Mouse (Mus musculus) CH12.LX (cell line): ENCODE measurements around the gene Gsg1. TPM values are rescaled to one million over a fixed set of nuclear protein-coding genes. Genes with fewer than 3 reads are reported as not detected.

Experiments used
- DNase-seq: peaks from one replicate; pipeline ENCODE4 v3.0.0-alpha.2; 2013; ENCODE audit errors: extremely low read depth
- H3K27ac ChIP-seq: 2 replicates; pipeline ENCODE4 v1.5.1; 2012; ENCODE audit warnings: low read depth, mild to moderate bottlenecking, control low read depth, moderate library complexity; ENCODE audit not compliant: insufficient read depth
- H3K27me3 ChIP-seq: replicated peaks from 2 replicates; pipeline ENCODE3; 2012; ENCODE audit warnings: inconsistent platforms
- H3K36me3 ChIP-seq, 2 experiments: replicated peaks in 1 of 2; 2 replicates each; pipeline versions ENCODE3 to v1.6.1; 2012; ENCODE audit warnings: inconsistent platforms in 1 of 2, low read length in 1 of 2, mild to moderate bottlenecking in 1 of 2, mixed read lengths in 1 of 2, moderate library complexity in 1 of 2; ENCODE audit not compliant: control insufficient read depth in 1 of 2, insufficient read depth in 1 of 2
- H3K4me1 ChIP-seq, 2 experiments: 2 replicates each; pipeline ENCODE4 v1.6.1; 2012; ENCODE audit warnings: inconsistent platforms in 1 of 2, moderate library complexity in 1 of 2; ENCODE audit not compliant: insufficient read depth in 2 of 2, control insufficient read depth in 1 of 2
- H3K4me2 ChIP-seq: 2 replicates; pipeline ENCODE4 v1.6.1; 2012; ENCODE audit warnings: low read depth, mild to moderate bottlenecking, control low read depth; ENCODE audit not compliant: poor library complexity, insufficient read depth, severe bottlenecking
- H3K4me3 ChIP-seq, 3 experiments: fragments of 150-350 bp in 1 of 3; sonication (generic) in 1 of 3; replicated peaks in 1 of 3; 2 replicates each; pipeline versions ENCODE3 to v1.5.1; 2011 to 2012; ENCODE audit warnings: low read depth in 2 of 3, low read length in 2 of 3, mild to moderate bottlenecking in 2 of 3, moderate library complexity in 2 of 3, control low read depth in 1 of 3, improper control_type of control experiment in 1 of 3, inconsistent platforms in 1 of 3, mixed read lengths in 1 of 3; ENCODE audit not compliant: poor library complexity in 1 of 3
- H3K79me2 ChIP-seq: replicated peaks from 2 replicates; pipeline ENCODE4 v1.6.1; 2012; ENCODE audit warnings: mild to moderate bottlenecking, moderate library complexity; ENCODE audit not compliant: control insufficient read depth, poor library complexity, insufficient read depth, severe bottlenecking; ENCODE audit errors: extremely low read depth
- H3K9ac ChIP-seq: 2 replicates; pipeline ENCODE4 v1.6.1; 2012; ENCODE audit warnings: low read depth, mild to moderate bottlenecking, control low read depth, moderate library complexity; ENCODE audit not compliant: insufficient read depth
- H3K9me3 ChIP-seq: replicated peaks from 2 replicates; pipeline ENCODE3; 2012; ENCODE audit warnings: low read length, inconsistent platforms, mixed read lengths
- CHD1 ChIP-seq: IDR thresholded peaks from 2 replicates; pipeline ENCODE4 v1.6.1; 2012; ENCODE audit warnings: low read depth, low read length, improper control_type of control experiment, inconsistent platforms
- CHD2 ChIP-seq: IDR thresholded peaks from 2 replicates; pipeline ENCODE4 v1.6.1; 2011; ENCODE audit warnings: low read length, improper control_type of control experiment
- CTCF ChIP-seq, 2 experiments: IDR thresholded peaks in 1 of 2; conservative IDR thresholded peaks in 1 of 2; 2 replicates each; pipeline ENCODE4 v1.5.1; 2011 to 2012; ENCODE audit warnings: low read depth in 2 of 2, low read length in 2 of 2, improper control_type of control experiment in 1 of 2, inconsistent platforms in 1 of 2, mild to moderate bottlenecking in 1 of 2, moderate library complexity in 1 of 2
- ELF1 ChIP-seq: IDR thresholded peaks from 2 replicates; pipeline ENCODE4 v1.6.1; 2014; ENCODE audit warnings: low read depth, mild to moderate bottlenecking, inconsistent platforms, low read length, improper control_type of control experiment
- ETS1 ChIP-seq: conservative IDR thresholded peaks from 2 replicates; pipeline ENCODE4 v1.6.1; 2012; ENCODE audit warnings: low read depth, mild to moderate bottlenecking, inconsistent platforms, low read length, improper control_type of control experiment, moderate library complexity
- GABPA ChIP-seq: IDR thresholded peaks from 2 replicates; pipeline ENCODE4 v1.6.1; 2012; ENCODE audit warnings: low read depth, low read length, improper control_type of control experiment, inconsistent platforms; ENCODE audit not compliant: insufficient replicate concordance
- HCFC1 ChIP-seq: IDR thresholded peaks from 2 replicates; pipeline ENCODE4 v1.6.1; 2012; ENCODE audit warnings: low read depth, mild to moderate bottlenecking, inconsistent platforms, low read length, improper control_type of control experiment
- IRF4 ChIP-seq: IDR thresholded peaks from 2 replicates; pipeline ENCODE4 v1.6.1; 2014; ENCODE audit warnings: low read depth, mild to moderate bottlenecking, inconsistent platforms, low read length, improper control_type of control experiment
- JUND ChIP-seq: conservative IDR thresholded peaks from 2 replicates; pipeline ENCODE4 v1.6.1; 2011; ENCODE audit warnings: low read depth, low read length, improper control_type of control experiment
- KAT2A ChIP-seq: IDR thresholded peaks from 2 replicates; pipeline ENCODE4 v1.6.1; 2012; ENCODE audit warnings: low read length, improper control_type of control experiment, inconsistent platforms; ENCODE audit not compliant: insufficient replicate concordance
- MAFK ChIP-seq: IDR thresholded peaks from 2 replicates; pipeline ENCODE4 v1.6.1; 2011; ENCODE audit warnings: low read length, improper control_type of control experiment; ENCODE audit not compliant: insufficient replicate concordance
- MAZ ChIP-seq: IDR thresholded peaks from 2 replicates; pipeline ENCODE4 v1.6.1; 2012; ENCODE audit warnings: low read depth, mild to moderate bottlenecking, inconsistent platforms, low read length, improper control_type of control experiment, moderate library complexity
- MEF2A ChIP-seq: IDR thresholded peaks from 2 replicates; pipeline ENCODE4 v1.6.1; 2014; ENCODE audit warnings: low read depth, mild to moderate bottlenecking, inconsistent platforms, low read length, improper control_type of control experiment, borderline replicate concordance
- MXI1 ChIP-seq: IDR thresholded peaks from 2 replicates; pipeline ENCODE4 v1.6.1; 2011; ENCODE audit warnings: mild to moderate bottlenecking, low read depth, low read length, improper control_type of control experiment
- POLR2AphosphoS2 ChIP-seq: IDR thresholded peaks from 2 replicates; pipeline ENCODE4 v1.6.1; 2011; ENCODE audit warnings: low read depth, low read length, improper control_type of control experiment
- SMC3 ChIP-seq: IDR thresholded peaks from 2 replicates; pipeline ENCODE4 v1.6.1; 2011; ENCODE audit warnings: low read depth, low read length, improper control_type of control experiment
- TBP ChIP-seq: conservative IDR thresholded peaks from 2 replicates; pipeline ENCODE4 v1.6.1; 2011; ENCODE audit warnings: low read depth, low read length, improper control_type of control experiment
- TCF12 ChIP-seq: IDR thresholded peaks from 2 replicates; pipeline ENCODE4 v1.6.1; 2014; ENCODE audit warnings: low read depth, mild to moderate bottlenecking, inconsistent platforms, low read length, improper control_type of control experiment
- ZKSCAN1 ChIP-seq: IDR thresholded peaks from 2 replicates; pipeline ENCODE4 v1.6.1; 2012; ENCODE audit warnings: low read depth, inconsistent platforms, low read length, improper control_type of control experiment, borderline replicate concordance
- ZMIZ1 ChIP-seq: IDR thresholded peaks from 2 replicates; pipeline ENCODE4 v1.6.1; 2012; ENCODE audit warnings: low read depth, mild to moderate bottlenecking, inconsistent platforms, low read length, improper control_type of control experiment
- dilution Hi-C: fragments of 300-500 bp; cut with MboI; formaldehyde crosslinking; loops from 2 replicates; pipeline ENCODE4 v1.14.3; 2020; ENCODE audit warnings: low sequenced_read_pairs; ENCODE audit not compliant: extremely low pct_unique_long_range_greater_than_20kb, extremely low pct_ligation_motif_present
- in situ Hi-C: fragments of 300-500 bp; cut with MboI; formaldehyde crosslinking; loops from 3 replicates; pipeline ENCODE4 v1.14.3; 2019; ENCODE audit warnings: low sequenced_read_pairs, low pct_ligation_motif_present, low pct_unique_long_range_greater_than_20kb, mixed read lengths
- polyA plus RNA-seq: library from polyadenylated mRNA; unstranded; fragments of >175 nt; gene quantifications from 2 replicates; pipeline ENCODE4 v1.2.1, GENCODE M21; 2012; ENCODE audit warnings: low read depth; ENCODE audit not compliant: insufficient read length
- total RNA-seq, 2 experiments: library from RNA; depleted of rRNA; stranded (reverse); fragments of 300-350 nt in 1 of 2; fragments of >200 nt in 1 of 2; gene quantifications; 2 replicates each; pipeline ENCODE4 v1.2.3; 2012 to 2014

Gsg1 gene
- total and polyA plus RNA-seq, 3 experiments = not detected

DNA sequence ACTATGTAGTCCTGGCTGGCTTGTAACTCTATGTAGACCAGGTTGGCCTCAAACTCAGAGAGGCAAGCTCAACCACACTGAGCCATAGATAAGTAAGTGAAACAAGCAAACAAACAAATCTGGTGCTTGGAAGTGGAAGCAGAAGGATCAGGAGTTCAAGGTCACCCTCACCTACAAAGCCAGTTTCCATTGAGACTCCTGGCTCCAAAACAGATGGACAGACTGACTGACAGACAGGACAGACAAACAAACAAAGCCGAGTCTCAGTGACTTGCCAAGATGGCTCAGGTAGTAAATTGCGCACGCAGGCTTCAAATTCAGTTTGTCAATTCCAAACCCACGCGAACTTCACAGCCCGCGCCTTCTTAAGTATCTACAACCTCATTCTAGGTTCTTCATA lies 56.7 kb downstream of the Gsg1 start:
- H3K9ac ChIP-seq = no peak overlapping the region
- no peaks in the 10 kb centered on the region for H3K36me3 ChIP-seq
- H3K4me3 ChIP-seq = no peak overlapping the region
- H3K9me3 ChIP-seq = no peaks in the 10 kb centered on the region
- dilution Hi-C loops (no loop called here), in situ Hi-C loops (no loop called here)
- H3K27me3 ChIP-seq = no peaks in the 10 kb centered on the region
- H3K4me2 ChIP-seq = no peak overlapping the region
- TF ChIP-seq CHD2 = no peak
- no peak for TF ChIP-seq ETS1
- TF ChIP-seq SMC3 = no peak
- no peak for TF ChIP-seq ZKSCAN1
- H3K79me2 ChIP-seq = no peaks in the 10 kb centered on the region
- no peak overlapping the region for H3K27ac ChIP-seq
- DNase-seq = no peak
- H3K4me1 ChIP-seq = peaks cover 0 to 30% of the 10 kb centered on the region in 2 experiments; a peak in 2 of 4 replicates

- no peak overlapping the region for H3K4me2 ChIP-seq
- no peaks in the 10 kb centered on the region for H3K27me3 ChIP-seq
- H3K9ac ChIP-seq = no peak overlapping the region
- dilution Hi-C loops (no loop called here), in situ Hi-C loops (no loop called here)
- H3K27ac ChIP-seq = no peak overlapping the region
- H3K4me1 ChIP-seq = peaks cover 0 to 37% of the 10 kb centered on the region in 2 experiments; a peak in 2 of 4 replicates
- no peak for DNase-seq
- H3K36me3 ChIP-seq = no peaks in the 10 kb centered on the region
- no peak for TF ChIP-seq IRF4
- TF ChIP-seq MAZ = no peak
- TF ChIP-seq CHD2 = no peak
- no peak for TF ChIP-seq ZMIZ1
- no peak for TF ChIP-seq JUND
- no peak for TF ChIP-seq POLR2AphosphoS2
- TF ChIP-seq KAT2A = no peak
- no peak for TF ChIP-seq CHD1
- TF ChIP-seq SMC3 = no peak
- no peaks in the 10 kb centered on the region for H3K79me2 ChIP-seq
- no peak overlapping the region for H3K4me3 ChIP-seq
- no peaks in the 10 kb centered on the region for H3K9me3 ChIP-seq
Measured at GRCm38 (mm10) chr6:135196707-135197106, 57.4 kb downstream of the Gsg1 start.

GRCm38 (mm10) chr6:135194907-135195306 lies 59.2 kb downstream of the Gsg1 start:
- DNase-seq = no peak
- in situ Hi-C loops (no loop called here), dilution Hi-C loops (no loop called here)
- Histone ChIP-seq H3K27ac (no peak overlapping the region), H3K9ac (no peak overlapping the region), H3K4me1 (peaks cover 0 to 46% of the 10 kb centered on the region in 2 experiments; a peak in 2 of 4 replicates), H3K4me3 (no peak overlapping the region), H3K36me3 (no peaks in the 10 kb centered on the region), H3K4me2 (no peak overlapping the region), H3K79me2 (no peaks in the 10 kb centered on the region), H3K27me3 (no peaks in the 10 kb centered on the region), H3K9me3 (no peaks in the 10 kb centered on the region)
- TF ChIP-seq TCF12 (no peak), CTCF (conservative IDR thresholded peaks at IDR 0.05 in 1 of 2, IDR thresholded peaks at IDR 0.05 in 1 of 2; ENCODE audit: low read depth in 2 of 2, low read length in 2 of 2) (no peak), ELF1 (no peak), MEF2A (no peak), TBP (no peak), IRF4 (no peak), MXI1 (no peak), GABPA (no peak), CHD1 (no peak), KAT2A (no peak), POLR2AphosphoS2 (no peak), HCFC1 (no peak), ETS1 (no peak), MAZ (no peak), MAFK (no peak)
